Mouse (Mus musculus) right cerebral cortex, postnatal 14 days (tissue): ENCODE data around the gene Ddr1.
"Not testable (repeated sequence)": the region's sequence is repeated elsewhere in the genome, so short reads cannot be mapped to it uniquely, and the experiment has no call there.

Source experiments
- DNase-seq: peaks from one replicate; pipeline ENCODE4 v3.0.0; 2022

The Ddr1 gene

DNA sequence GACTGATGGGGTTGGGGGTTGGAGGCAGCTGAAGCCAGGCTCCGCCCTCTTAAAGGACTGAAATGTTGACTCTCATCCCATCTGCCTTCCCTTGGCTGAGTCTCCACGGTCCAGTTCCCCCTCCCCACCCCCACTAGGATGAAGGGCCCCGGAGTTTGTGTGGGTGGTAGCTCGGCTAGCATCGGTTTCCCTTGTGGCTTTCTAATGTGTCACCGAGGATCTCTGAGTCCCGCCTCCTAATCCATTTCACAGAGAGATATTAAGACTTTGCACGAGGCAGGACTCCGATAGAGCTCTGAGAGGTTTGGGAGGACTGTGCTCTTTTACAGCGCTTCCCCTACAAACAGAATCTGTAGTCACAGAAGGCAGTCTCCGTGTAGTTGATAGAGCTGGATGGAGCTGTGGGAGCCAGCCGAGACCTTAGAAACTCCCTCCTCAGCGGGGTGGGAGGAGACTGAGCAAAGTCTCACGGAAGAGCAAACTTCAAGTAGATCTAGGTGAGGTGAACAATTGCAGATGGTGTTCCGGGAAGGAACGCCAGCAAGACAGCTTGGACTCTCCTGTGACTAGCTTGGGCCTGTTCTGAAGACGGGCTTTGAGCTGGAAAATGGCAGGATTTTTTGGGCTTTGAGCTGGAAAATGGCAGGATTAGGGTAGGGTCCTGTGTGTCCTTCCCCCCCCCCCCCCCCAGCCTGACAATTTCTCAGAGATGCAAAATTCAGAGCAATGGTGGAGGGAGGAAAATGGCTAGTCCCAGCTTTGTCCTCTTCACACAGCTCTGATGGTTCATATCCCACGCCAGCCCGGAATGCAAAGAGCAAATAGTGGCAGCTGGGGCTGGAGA, at the start of gene Ddr1:
TSS of gene Ddr1 (minus strand) at position 1 of the 844 bp plus-strand sequence.
- DNase-seq, result peak; percentile 48

DNA sequence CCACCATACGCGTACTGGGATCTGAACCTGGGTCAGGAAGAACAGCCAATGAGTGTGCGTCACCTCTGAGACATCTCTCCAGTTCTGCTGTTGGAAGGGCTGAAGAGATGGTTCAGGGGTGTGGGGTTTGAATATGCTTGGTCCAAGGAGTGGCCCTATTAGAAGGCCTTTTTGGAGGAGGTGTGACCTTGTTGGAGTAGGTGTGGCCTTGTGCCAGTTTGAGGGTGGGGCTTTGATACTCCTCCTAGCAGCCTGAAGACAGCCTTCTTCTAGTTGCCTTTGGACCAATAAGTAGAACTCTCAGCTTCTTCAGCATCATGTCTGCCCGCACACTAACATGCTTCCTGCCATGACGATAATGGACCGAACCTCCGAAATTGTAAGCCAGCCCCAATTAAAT, 49.2 kb upstream of the Ddr1 start:
- DNase-seq, result no peak

DNA sequence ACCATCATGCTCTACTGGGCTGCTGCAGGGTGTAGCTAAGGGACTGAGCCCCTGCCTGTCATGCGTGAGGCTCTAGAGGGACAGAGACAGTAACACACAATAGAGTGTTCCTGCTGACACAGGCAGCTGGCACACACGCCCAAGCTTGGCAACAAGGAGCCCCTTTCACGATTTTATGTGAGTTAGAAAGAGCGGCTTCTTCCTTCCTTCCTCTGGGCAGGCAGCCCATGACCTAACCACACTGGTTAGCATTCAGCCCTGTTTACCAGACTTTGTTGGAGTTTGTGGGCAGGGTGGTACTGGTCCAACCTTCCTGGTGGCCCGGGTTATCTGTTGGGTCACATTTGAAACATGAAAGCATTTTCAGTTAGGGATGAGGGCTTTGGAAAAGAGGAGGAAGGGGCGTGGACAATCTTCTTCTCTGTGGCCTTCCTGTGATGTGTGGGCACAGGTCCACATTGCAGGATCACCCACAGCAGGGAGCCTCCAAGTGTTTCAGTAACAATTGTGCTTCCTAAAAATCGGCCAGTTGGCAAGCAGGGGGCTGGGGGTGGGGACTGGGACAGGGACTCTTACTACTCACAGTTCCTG, 47.9 kb upstream of the Ddr1 start:
- peak; percentile 31 for DNase-seq

DNA sequence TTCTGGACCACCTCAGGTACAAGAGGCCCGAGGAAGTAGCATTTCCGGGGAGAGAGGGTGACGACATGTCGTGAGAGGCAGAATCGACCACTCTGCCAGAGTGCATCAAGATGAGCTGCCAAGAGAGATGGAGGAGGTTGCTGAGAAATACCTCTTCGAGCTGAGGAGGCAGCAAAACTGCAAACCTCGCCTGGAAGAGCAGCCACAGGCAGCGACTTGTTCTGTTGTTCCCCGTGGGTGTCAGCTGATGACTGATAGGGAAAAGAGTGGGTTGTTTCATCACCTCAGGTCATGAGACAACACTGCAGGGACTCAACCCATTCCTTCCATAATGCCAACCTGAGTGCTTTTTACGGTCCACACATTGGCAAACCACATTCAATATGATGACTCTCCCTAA, 45.3 kb upstream of the Ddr1 start:
- no peak for DNase-seq

DNA sequence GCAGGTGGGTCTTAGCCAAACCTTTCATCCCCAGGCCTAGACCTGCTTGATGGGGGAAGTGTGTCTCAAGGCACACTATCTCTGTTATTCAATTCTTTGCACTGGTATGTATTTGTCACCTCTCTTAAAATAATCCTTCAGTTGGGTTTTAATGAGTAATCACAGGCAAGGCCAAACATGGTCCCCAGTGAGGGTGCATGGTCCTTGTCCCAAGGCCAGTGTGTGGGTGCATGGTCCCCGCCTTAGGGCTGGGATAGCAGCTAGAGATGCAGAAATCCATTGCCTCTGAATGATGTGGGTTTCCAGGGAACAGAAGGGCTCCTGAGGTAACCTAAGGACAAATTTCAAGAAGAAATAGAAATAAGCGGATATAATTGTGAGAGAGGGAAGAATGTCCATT, 39.9 kb upstream of the Ddr1 start:
- DNase-seq, result no peak

DNA sequence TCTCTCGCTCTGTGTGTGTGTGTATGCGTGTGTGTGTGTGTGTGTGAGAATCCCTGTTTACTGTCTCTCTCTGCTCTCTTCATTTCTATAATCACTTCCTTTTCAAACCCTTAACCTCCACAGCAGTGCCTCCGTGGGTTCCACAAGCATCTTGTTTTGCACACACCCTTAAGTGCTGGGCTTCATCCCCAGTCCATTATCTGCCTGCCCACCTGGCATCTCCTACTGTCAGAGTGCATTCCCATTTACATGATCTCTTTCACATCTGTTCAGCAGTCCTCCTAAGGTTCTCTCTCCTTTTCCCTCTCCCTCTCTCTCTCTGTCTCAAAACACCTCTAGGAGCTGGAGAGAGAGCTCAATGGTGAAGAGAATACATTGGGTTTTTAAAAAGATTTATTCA, 38.5 kb upstream of the Ddr1 start:
- DNase-seq, result no peak

GRCm38 (mm10) chr17:35741589-35742226, 37.3 kb upstream of the Ddr1 start:
- DNase-seq, result no peak

- no peak for DNase-seq
Measured at GRCm38 (mm10) chr17:35740276-35740880, 36.0 kb upstream of the Ddr1 start.

DNA sequence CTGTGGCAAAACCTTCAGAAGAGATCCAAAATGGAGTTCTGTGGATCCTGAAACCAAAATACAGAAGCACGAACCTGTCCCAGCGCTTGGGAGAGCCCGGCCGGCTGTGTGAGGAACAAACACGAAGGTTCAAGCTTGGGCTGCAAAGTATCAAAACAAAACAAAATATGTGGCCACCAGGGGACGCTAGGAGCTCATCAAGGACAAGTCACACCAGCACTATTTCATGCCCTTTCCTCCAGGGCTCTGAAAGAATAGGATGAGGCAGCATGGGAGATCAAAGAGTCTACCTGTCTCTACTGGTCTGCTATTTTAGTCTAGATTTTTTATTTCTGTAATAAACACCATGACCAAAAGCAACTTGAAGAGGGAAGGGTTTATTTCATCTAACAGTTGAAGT, 35.3 kb upstream of the Ddr1 start:
- peak; percentile 91 for DNase-seq

DNA sequence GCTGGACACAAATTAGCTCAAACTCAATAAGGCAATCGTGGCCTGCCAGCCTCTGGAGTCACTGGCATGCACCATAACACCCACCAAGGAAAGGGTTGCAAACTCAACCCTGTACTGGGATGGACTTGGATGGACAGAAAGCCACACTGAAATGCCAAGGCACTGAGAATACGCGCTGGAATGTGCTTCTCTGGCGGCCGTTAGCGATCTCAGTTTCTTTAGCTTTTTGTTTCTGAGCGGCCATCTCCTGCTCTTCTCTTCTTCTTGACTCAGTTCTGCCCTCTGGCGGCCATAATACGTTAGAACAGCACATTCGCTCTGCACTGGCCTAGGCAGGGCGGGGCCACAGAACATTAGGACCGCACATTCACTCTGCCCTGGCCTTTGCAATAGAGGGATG, 33.3 kb upstream of the Ddr1 start:
- DNase-seq, result peak; percentile 72

GRCm38 (mm10) chr17:35736280-35736960, 32.0 kb upstream of the Ddr1 start:
- DNase-seq, result peak; percentile 69

DNA sequence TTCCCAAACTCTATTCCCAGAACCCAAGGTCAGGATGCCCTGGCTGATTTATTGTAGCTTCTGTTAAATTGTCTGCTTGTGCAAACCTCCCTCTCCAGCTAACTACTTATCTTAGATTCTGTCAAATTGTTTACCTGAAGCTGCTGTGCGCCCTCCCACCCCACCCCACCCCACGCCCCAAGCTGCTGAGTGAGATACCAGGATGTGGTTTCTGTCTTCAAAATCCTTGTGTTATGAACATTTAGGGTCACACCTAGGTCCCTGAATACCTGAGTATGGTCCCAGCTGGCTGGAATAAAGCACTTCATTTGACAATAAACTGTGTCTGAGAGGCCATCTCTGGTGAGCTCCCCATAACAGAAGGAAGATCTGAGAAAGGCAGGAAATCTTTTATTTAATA, 30.1 kb upstream of the Ddr1 start:
- no peak for DNase-seq

GRCm38 (mm10) chr17:35733398-35733797, 29.0 kb upstream of the Ddr1 start:
- no peak for DNase-seq

DNA sequence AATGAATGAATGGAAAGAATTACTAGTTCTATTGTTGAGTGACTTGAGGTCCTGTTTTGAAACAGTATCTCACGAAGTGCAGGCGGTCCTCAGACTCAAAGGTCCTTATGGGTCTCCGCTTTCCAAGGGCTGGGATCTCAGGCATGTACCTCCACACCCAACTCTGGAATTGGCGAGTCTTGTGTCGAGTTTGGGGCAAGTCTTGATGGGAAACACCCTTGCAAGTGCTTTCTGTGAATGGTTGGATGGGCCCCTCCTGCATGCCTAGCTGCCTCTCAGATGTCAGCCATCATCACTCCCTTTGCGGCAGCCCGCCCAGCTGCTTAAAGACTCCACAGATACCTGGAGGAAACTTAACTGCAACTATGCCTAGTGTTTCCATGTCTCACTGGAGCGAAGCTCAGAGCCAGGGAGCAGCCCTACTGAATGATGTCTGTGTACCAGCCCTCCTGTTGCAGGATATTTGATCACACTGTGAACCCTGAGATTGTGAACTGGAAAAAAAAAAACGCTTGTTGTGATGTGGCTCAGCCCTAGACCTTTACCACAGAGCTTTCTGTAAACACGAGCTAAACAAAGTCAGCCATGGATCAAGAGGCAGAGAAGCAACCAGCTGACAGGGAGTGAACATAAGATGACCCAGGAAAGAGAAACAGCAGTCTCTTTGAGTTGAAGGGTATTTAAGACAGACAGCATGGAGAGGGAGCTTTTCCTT, 27.2 kb upstream of the Ddr1 start:
- DNase-seq, result no peak

- DNase-seq, result not testable (repeated sequence)
Measured at GRCm38 (mm10) chr17:35730112-35730511, 25.7 kb upstream of the Ddr1 start.

GRCm38 (mm10) chr17:35728821-35729220, 24.4 kb upstream of the Ddr1 start:
- no peak for DNase-seq

- no peak for DNase-seq
Measured at GRCm38 (mm10) chr17:35727471-35728205, 23.2 kb upstream of the Ddr1 start.

- no peak for DNase-seq
Measured at GRCm38 (mm10) chr17:35727028-35727427, 22.6 kb upstream of the Ddr1 start.

- peak; percentile 82 for DNase-seq
Measured at GRCm38 (mm10) chr17:35725286-35726232, 21.1 kb upstream of the Ddr1 start.

DNA sequence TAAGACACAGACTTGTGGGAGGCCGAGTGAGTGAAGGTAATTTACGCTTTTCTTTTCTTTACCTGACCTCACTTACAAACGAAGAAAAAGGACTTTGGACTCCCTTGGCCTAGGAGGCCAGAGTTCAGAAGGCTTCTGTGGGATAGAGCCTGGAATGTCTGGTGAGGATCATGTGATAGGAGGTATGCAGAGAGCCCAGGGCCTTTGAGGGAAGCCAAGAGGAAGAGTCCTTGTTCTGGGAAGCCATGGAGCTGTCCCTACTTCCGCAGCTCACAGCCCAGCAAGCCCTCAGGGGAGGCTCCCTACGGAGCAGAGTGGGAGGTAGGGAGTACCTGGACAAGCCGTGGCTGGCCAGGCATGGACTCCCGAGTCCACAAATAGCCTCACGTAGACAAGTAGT, 17.3 kb upstream of the Ddr1 start:
- no peak for DNase-seq
